Mouse (Mus musculus) intestine, embryonic 16.5 days (tissue): ENCODE results near the gene Nploc4. TPM values are rescaled to one million over a fixed set of nuclear protein-coding genes. Genes with fewer than 3 reads are reported as not detected.

Experiments used
- ATAC-seq: fragments of 200-750 bp; cut with Nextera tagmentation; 2 replicates; pipeline ENCODE4 v1.8.0; 2017; ENCODE audit warnings: moderate TSS enrichment, moderate library complexity
- H3K27ac ChIP-seq: fragments of 300-500 bp; sonication (generic); 2 replicates; pipeline ENCODE4 v1.5.1; 2014; ENCODE audit warnings: mild to moderate bottlenecking, low read length
- H3K27me3 ChIP-seq: fragments of 300-500 bp; sonication (generic); replicated peaks from 2 replicates; pipeline ENCODE4 v1.6.1; 2014; ENCODE audit warnings: low read length, control low read depth, mixed read lengths; ENCODE audit not compliant: control insufficient read depth, insufficient read depth
- H3K36me3 ChIP-seq: fragments of 300-500 bp; sonication (generic); 2 replicates; pipeline ENCODE4 v1.6.1; 2014; ENCODE audit warnings: low read length, control low read depth; ENCODE audit not compliant: control insufficient read depth, insufficient read depth
- H3K4me1 ChIP-seq: fragments of 300-500 bp; sonication (generic); 2 replicates; pipeline ENCODE4 v1.6.1; 2014; ENCODE audit warnings: low read length, control low read depth, mixed read lengths; ENCODE audit not compliant: control insufficient read depth, insufficient read depth
- H3K4me2 ChIP-seq: fragments of 300-500 bp; sonication (generic); 2 replicates; pipeline ENCODE4 v1.6.1; 2014; ENCODE audit warnings: low read depth, low read length, control low read depth
- H3K4me3 ChIP-seq: fragments of 300-500 bp; sonication (generic); 2 replicates; pipeline ENCODE4 v1.5.1; 2014; ENCODE audit warnings: mild to moderate bottlenecking, low read length
- H3K9ac ChIP-seq: fragments of 300-500 bp; sonication (generic); 2 replicates; pipeline ENCODE4 v1.6.1; 2014; ENCODE audit warnings: low read depth, low read length
- H3K9me3 ChIP-seq: fragments of 300-500 bp; sonication (generic); 2 replicates; pipeline ENCODE4 v1.6.1; 2016; ENCODE audit warnings: low read length, control low read depth; ENCODE audit not compliant: control insufficient read depth
- WGBS: fragments of 180-500 bp; shearing (Covaris S2); extraction: QIAGEN DNeasy Blood & Tissue Kit; methylation state at CpG from one replicate; pipeline ENCODE4 v1.1.7; 2014; 5-methylcytosine and 5-hydroxymethylcytosine counted together
- polyA plus RNA-seq: library from polyadenylated mRNA; unstranded; fragments of >200 nt; fragmentation: Nextera tagmentation; extraction: Ambion mirVana; gene quantifications from 2 replicates; pipeline ENCODE4 v1.2.1, GENCODE M21; 2015

Nploc4 gene
- polyA plus RNA-seq, 1 experiment from 2014 or later = 19.5 TPM

- Histone ChIP-seq H3K4me2 (no peak overlapping the region), H3K4me3 (no peak overlapping the region)
- WGBS = 73% methylated on average over 3 of the region's 3 CpGs
Measured at GRCm38 (mm10) chr11:120445475-120445874, 8.0 kb upstream of the Nploc4 start.

DNA sequence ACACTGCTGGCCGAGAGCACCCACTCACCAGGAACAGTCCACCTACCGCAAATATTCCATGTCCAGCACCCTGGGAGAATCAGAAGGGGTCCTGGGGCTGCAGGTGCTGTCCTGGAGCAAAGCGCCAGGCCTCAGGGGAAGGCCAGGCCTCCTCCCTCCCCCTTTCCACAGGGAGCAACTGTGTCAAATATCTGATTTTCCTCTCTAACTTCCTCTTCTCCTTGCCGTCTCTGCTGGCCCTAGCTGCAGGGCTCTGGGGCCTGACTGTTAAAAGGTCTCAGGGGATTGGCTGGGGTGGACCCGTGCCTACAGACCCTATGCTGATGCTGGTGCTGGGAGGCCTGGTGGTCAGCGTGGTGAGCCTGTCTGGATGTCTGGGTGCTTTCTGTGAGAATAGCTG, 6.6 kb upstream of the Nploc4 start:
- no peaks in the 10 kb centered on the region for H3K4me1 ChIP-seq
- H3K4me2 ChIP-seq = no peak overlapping the region
- no peaks in the 10 kb centered on the region for H3K9me3 ChIP-seq
- no peak overlapping the region for H3K27ac ChIP-seq
- H3K27me3 ChIP-seq = no peaks in the 10 kb centered on the region
- 70% methylated on average over 6 of the region's 6 CpGs for WGBS
- no peaks in the 10 kb centered on the region for H3K36me3 ChIP-seq
- H3K9ac ChIP-seq = 0 out of 2 replicates have a peak overlapping the region, but pooled peaks have one; percentile 5
- no peak overlapping the region for H3K4me3 ChIP-seq
- ATAC-seq = no peak

More at GRCm38 (mm10) chr11:120445475-120445874, 8.0 kb upstream of the Nploc4 start:
- Histone ChIP-seq H3K9me3 (no peaks in the 10 kb centered on the region), H3K4me1 (no peaks in the 10 kb centered on the region), H3K36me3 (no peaks in the 10 kb centered on the region), H3K27me3 (no peaks in the 10 kb centered on the region), H3K9ac (no peak overlapping the region), H3K27ac (no peak overlapping the region)
- no peak for ATAC-seq

- 86% methylated on average over 3 of the region's 3 CpGs for WGBS
- no peaks in the 10 kb centered on the region for H3K36me3 ChIP-seq
- ATAC-seq = no peak
Measured at GRCm38 (mm10) chr11:120442765-120443280, 5.3 kb upstream of the Nploc4 start.

DNA sequence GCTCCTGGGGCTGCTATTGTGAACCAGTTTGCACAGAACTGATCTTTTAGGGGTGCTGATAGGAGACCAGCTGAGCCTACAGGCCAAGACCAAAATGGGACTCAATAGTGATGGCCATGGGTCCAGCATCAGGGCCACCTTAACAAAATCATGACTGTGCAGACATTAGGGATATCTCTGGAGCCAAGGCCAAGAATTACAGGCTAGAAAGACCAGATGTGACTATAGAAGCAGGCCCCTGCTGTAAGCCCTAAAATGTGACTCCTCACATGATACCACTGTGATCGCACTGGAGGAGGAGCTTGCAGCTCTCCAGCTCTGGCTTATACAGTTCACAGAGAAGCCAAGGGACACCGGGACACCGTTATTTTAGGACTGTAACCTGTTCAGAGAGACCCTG, 4.8 kb upstream of the Nploc4 start, which contains the start of gene Tspan10:
Gene Tspan10, plus strand, starts transcription at position 301 of the 400 bp plus-strand sequence.
- Histone ChIP-seq H3K27ac (no peak within 1 kb of the TSS), H3K4me3 (no peak within 1 kb of the TSS), H3K27me3 (no peaks in the 10 kb centered on the region), H3K4me1 (no peaks in the 10 kb centered on the region), H3K4me2 (no peak within 1 kb of the TSS), H3K9me3 (no peaks in the 10 kb centered on the region), H3K36me3 (no peaks in the 10 kb centered on the region), H3K9ac (no peak within 1 kb of the TSS)
- no peak for ATAC-seq
- WGBS = 93% methylated on average over 3 of the region's 3 CpGs

More at GRCm38 (mm10) chr11:120442765-120443280, 5.3 kb upstream of the Nploc4 start:
- Histone ChIP-seq H3K4me3 (no peak overlapping the region), H3K4me1 (no peaks in the 10 kb centered on the region), H3K4me2 (no peak overlapping the region), H3K9ac (no peak overlapping the region), H3K27me3 (no peaks in the 10 kb centered on the region), H3K27ac (no peak overlapping the region), H3K9me3 (no peaks in the 10 kb centered on the region)

DNA sequence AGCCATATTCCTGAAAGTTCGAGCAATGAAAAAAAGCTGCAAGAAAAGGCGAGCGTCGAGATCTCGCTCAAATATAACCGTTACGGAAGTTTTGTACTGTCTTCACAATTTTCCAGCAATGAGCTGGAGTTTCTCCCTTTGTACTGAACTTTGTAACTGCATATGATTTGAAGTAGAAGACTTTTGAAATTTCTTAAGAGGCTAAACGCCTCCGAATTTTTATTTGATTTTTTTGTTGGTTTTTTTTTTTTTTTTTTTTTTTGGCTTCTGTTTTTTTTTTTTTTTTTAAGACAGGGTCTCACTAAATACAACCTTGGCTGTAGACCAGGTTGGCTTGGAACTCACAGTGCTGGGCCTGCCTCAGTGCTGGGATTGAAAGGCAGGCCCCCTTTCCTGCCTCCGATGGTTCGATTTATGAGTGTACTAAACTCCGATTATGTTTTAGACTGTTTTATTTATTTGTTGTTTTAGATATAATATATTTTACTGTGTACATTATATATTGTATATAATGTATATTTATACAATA, 413 bp upstream of the Nploc4 start:
- 24% methylated on average over 12 of the region's 12 CpGs for WGBS
- no peak for ATAC-seq
- Histone ChIP-seq H3K36me3 (no peaks in the 10 kb centered on the region), H3K9ac (peak overlapping the region; percentile 96), H3K27ac (no peak overlapping the region; the same call in 1 of the 2 replicates), H3K27me3 (no peaks in the 10 kb centered on the region), H3K4me3 (peak overlapping the region; percentile 98), H3K4me2 (peak overlapping the region; percentile 54), H3K9me3 (no peaks in the 10 kb centered on the region), H3K4me1 (peaks cover 10% of the 10 kb centered on the region)

DNA sequence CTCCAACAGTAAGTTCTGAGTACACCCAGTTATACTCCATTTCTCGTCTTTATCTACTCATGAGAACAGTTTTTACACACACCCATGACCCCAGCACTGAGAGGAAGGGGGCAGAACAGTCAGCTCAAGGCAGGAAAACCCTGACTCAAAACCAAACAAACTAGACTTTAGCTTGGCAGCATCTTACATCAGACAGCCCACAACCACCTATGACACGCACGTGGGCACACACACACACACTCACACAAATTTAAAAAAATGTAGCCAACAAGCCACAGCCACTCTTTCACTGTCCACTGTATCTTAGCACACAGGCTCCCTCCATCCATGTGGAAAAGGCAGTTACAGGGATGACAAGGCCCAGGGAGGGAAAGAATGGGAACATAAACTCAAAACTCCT, 10.8 kb downstream of the Nploc4 start:
- Histone ChIP-seq H3K36me3 (peaks cover 8% of the 10 kb centered on the region; the same call in 1 of the 2 replicates), H3K27me3 (no peaks in the 10 kb centered on the region), H3K4me3 (no peak overlapping the region), H3K9me3 (no peaks in the 10 kb centered on the region), H3K9ac (no peak overlapping the region), H3K4me2 (no peak overlapping the region), H3K4me1 (no peaks in the 10 kb centered on the region), H3K27ac (no peak overlapping the region)
- ATAC-seq = no peak
- WGBS = 90% methylated on average over 3 of the region's 3 CpGs

GRCm38 (mm10) chr11:120423569-120424295, 13.8 kb downstream of the Nploc4 start:
- no peaks in the 10 kb centered on the region for H3K9me3 ChIP-seq
- no peak overlapping the region for H3K9ac ChIP-seq
- no peak overlapping the region for H3K4me2 ChIP-seq
- ATAC-seq = 0 out of 2 replicates have a peak, but pooled peaks have one; percentile 13
- 0 out of 2 replicates have a peak overlapping the region, but pooled peaks have one; percentile 2 for H3K27ac ChIP-seq
- no peaks in the 10 kb centered on the region for H3K4me1 ChIP-seq
- H3K27me3 ChIP-seq = no peaks in the 10 kb centered on the region
- peaks cover 13% of the 10 kb centered on the region for H3K36me3 ChIP-seq
- H3K4me3 ChIP-seq = no peak overlapping the region
- WGBS = 59% methylated on average over 9 of the region's 9 CpGs

- ATAC-seq = peak; percentile 36; the same call in 1 of the 2 replicates
- H3K9ac ChIP-seq = no peak overlapping the region
- no peaks in the 10 kb centered on the region for H3K9me3 ChIP-seq
- H3K4me2 ChIP-seq = no peak overlapping the region
- no peak overlapping the region for H3K4me3 ChIP-seq
- H3K36me3 ChIP-seq = peaks cover 14% of the 10 kb centered on the region
- no peaks in the 10 kb centered on the region for H3K4me1 ChIP-seq
- H3K27me3 ChIP-seq = no peaks in the 10 kb centered on the region
- WGBS = 45% methylated on average over 13 of the region's 13 CpGs
- H3K27ac ChIP-seq = 0 out of 2 replicates have a peak overlapping the region, but pooled peaks have one; percentile 2
Measured at GRCm38 (mm10) chr11:120422651-120423568, 14.6 kb downstream of the Nploc4 start.

DNA sequence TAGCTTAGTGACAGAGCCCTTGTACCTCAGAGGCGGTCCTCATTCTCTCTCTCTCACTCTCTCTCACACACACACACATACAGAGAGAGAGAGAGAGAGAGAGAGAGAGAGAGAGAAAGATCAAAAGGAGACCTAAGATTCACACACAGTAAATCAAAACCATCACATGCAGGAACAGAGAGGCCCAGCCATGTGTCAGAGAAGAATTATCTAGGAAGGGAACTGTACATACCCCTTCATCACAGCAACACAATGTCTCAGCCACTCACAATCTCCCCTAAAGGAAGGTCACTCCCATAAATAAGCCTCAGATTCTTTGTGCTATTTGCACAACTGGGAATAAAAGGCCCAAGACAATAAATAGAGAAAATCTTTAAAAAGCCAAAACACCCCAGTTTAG, 18.9 kb downstream of the Nploc4 start:
- Histone ChIP-seq H3K27ac (no peak overlapping the region), H3K9me3 (no peaks in the 10 kb centered on the region), H3K9ac (no peak overlapping the region), H3K4me2 (no peak overlapping the region), H3K27me3 (no peaks in the 10 kb centered on the region), H3K4me3 (no peak overlapping the region), H3K36me3 (peaks cover 17% of the 10 kb centered on the region), H3K4me1 (no peaks in the 10 kb centered on the region)
- ATAC-seq = no peak
- 95% methylated on average over 1 of the region's 1 CpGs for WGBS
